Mouse (Mus musculus): ENCODE measurements around the gene Sorcs2.

DNA sequence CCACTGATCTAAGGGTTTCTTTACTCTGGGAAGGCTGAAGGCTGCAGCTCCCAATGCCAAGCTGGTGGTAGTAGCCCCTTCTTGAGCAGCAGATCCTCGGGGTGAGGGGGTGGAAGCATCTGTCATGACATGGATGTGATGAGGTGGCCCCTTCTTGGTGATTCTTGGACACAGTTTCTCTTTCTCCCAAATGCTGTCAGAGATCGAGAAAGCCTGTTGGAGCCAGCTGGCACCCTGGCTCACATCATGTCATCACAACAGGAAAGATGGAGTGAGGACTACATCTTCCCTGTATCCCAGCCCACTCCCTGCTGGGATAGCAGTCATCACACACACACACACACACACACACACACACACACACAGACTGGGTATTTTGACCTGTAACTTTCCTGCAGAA, 268.3 kb downstream of the Sorcs2 start:
- no peak for TF ChIP-seq POLR2A (IDR thresholded peaks at IDR 0.05; ENCODE audit: low read depth, low read length)
- TF ChIP-seq EP300 (IDR thresholded peaks at IDR 0.05; ENCODE audit: low read length) = no peak

Data from CH12.LX (cell line).